Mouse (Mus musculus) urinary bladder, postnatal 4 days (tissue): Measurements from ENCODE around the gene Palld.
A peak's percentile ranks its signal among the peaks of the same experiment; 100 is the strongest.

Experiments used
- DNase-seq, 2 experiments: peaks; one replicate each; pipeline ENCODE4 v3.0.0; 2021 to 2022; ENCODE audit warnings: low spot score in 2 of 2

The Palld gene

DNA sequence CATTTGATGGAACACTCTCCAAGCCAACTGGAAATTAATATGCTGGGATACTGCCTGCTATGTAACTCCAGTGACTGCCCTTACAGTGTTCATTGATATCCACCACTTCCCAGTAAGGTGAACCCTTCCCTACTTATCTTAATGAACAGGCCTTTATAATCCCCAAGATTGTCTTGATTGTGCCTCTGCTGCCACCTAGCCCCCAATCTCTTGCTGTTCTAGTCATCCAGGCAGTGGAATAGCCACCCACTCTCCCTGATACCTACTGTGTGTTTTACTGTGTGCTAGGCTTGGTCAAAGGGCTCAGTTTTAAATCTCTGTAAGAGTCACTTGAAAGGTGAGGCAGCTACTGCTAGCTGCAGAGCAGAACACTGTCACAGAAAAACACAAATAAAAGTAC is 216.2 kb downstream of the Palld start:
- DNase-seq = no peak

DNA sequence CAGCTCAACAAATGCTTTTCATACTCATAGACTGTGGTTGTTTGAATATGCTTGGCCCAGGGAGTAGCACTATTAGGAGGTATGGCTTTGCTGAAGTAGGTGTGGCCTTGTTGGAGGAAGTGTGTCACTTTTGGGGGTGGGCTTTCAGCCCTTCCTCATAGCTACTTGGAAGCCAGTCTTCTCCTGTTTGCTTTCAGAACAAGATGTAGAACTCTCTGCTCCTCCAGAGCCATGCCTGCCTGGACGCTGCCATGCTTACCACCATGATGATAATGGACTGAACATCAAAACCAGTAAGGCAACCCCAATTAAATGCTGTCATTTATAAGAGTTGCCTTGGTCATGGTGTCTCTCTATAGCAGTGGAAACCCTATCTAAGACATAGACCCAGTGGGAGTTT is 217.2 kb downstream of the Palld start:
- DNase-seq = no peak

- no peak for DNase-seq
Measured at GRCm38 (mm10) chr8:61684280-61684939, 218.1 kb downstream of the Palld start.

DNA sequence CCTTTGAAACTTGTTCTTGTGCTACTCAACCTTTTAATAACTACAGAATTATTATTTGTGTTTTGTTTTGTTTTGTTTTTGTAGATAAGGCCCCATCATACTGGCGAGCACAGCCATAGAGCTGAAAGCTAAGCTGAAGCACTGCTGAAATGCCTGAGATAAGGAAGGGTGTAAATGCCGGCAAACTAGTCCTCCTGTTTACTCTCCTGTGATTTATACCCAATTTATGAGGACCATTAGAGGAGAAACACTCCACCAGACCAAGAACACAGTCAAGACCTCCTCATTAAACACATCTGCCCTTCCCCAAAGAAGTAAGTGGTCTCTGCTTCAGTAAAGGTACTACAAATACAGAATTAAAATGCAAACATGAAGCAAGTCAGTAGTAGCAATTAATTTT is 219.6 kb downstream of the Palld start:
- no peak for DNase-seq

GRCm38 (mm10) chr8:61681217-61681616 is 221.3 kb downstream of the Palld start:
- DNase-seq = no peak

DNA sequence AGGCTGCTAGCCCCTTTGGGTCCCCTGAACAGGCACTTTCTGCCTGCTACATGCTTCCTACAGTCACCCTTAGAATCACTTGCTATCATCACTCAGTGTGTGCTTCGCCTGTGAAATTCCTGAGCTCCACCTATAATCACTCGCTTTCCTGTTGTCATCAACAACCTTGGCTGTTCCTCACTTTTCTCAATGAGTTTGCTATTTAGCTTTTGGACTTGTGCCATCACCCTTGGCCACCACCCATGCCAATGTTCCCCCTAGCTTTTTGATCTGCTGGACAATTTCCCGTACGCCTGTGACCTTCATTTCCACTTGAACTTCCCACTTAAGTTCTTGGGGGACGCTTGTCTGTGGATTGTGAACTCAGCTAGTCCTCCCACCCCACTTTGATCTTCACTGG is 225.3 kb downstream of the Palld start:
- no peak for DNase-seq

DNA sequence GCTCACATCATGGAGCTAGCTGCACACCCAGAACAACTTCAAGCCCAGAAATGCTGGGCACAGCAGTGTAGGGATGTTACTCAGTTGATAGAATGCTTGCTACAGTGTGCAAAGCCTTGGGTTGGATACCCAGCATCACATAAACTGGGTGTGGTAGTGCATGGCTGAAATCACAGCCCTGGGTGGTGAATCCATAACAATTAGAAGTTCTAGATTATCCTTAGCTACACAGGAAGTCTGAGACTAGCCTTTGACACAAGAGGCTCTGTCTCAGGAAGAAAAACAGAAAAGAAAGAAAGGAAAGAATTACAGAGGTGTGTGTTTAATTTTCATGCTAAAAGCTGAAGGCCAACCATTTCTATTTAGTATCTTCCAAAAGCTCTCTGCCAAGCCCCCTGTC is 231.3 kb downstream of the Palld start:
- no peak for DNase-seq

DNA sequence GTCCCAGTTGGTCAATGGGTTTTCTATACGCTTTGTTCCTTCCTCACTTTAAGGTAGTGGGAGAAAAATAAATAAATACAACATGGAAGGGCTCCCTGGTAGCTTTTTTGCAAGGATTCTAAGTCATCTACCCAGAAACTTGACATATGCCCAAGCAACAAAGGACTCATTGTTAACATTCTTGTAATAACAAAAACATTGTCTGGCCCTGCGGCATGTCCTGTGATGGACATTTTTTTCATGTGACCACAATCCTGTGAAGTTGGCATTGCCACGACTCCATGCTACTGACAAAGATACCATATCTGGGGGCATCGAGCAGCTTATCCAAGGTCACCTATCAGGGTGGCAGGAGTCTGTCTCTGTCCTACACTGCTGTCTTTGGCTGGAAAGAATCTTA is 232.1 kb downstream of the Palld start:
- DNase-seq = no peak

DNA sequence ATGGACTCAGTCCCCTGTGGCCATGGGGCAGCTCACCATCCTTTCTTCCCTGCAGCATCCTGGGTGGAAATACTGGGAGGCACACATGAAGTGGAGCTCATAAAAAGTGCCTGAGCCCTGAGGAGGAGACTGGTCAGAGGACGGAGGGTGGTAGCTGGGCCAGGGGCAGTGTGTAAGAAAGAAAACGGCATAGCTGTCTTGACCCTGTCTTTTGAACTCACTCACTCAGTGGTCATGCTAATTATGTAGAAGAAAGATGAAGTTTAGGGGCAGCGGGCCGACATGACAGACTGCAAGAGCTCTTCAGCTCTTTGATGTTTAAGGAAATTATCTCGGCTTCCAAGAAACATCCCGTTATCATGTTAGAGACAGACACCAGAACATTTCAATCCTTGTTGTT is 235.6 kb downstream of the Palld start:
- no peak for DNase-seq

- no peak for DNase-seq
Measured at GRCm38 (mm10) chr8:61665021-61665420, 237.5 kb downstream of the Palld start.

- no peak for DNase-seq
Measured at GRCm38 (mm10) chr8:61664162-61664561, 238.3 kb downstream of the Palld start.

DNA sequence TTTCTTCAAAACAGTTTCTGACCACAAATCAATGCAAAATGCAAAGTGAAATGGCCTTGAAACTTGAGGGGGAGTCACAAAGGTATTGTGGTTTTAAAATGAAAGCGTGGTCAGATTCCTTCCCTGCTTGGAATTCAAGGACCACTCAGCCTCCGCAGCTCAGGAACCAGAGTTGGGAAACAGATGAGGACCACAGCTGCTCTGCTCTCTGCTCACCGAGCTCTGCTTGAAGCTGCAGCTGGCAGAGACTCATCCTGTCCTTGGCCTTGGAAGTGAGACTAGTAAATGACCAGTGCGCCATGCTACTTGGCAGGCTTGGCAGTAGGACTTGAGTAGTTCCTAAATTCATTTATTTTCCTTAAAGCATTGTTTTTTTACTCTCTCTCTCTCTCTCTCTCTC is 239.7 kb downstream of the Palld start:
- DNase-seq = no peak

DNA sequence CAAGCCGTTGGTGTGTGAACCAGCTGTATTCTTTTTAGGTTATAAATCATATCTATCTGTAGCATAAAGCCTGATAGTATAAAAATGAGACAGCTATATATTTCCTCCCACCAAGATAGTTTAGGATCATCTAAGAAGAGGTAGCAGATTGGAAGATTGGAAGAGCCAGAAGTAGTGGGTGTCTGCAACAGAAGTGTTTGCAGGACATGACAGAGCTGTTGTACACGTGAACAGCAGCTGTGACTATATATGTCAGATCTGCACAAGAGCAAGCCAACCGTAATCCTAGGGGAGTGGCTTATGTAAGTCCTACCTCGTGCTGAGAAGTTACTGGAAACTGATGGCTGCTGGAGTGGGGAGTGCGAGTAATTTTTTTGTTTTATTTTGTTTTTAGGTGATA is 240.9 kb downstream of the Palld start:
- DNase-seq = no peak

- DNase-seq = no peak
Measured at GRCm38 (mm10) chr8:61660961-61661360, 241.5 kb downstream of the Palld start.

- DNase-seq = peak in 1 of 2 experiments; percentile 12
Measured at GRCm38 (mm10) chr8:61651955-61652354, 250.5 kb downstream of the Palld start.

DNA sequence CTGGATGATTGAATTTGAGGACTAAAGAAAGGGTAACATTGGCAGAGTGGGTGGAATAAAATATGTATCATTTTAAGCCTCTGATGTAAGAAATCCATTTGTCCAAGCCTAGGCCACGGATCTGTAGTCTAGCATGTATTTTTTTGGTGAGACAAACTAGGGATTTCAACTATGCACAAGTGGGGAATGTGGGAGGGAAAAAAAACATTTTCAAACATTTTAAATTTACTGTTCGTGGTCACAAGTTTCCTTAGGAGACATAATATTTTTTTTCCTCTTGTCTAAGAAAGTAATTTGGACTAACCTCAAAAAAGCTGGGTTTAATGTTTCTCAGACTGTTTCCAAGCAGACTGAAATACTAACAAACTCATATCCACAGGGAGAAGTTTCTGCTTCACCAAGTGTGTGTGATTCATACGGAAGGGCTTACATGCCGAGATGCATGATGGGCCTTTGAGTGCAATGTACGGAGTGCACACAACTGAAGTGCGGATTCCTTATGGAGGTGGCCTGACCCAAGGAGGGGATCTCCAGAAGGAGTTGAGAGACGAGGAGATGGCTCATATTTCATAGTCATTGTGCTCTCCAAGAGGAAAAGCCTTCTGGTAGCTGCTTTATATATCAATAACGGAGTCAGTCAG is 256.2 kb downstream of the Palld start:
- no peak for DNase-seq

DNA sequence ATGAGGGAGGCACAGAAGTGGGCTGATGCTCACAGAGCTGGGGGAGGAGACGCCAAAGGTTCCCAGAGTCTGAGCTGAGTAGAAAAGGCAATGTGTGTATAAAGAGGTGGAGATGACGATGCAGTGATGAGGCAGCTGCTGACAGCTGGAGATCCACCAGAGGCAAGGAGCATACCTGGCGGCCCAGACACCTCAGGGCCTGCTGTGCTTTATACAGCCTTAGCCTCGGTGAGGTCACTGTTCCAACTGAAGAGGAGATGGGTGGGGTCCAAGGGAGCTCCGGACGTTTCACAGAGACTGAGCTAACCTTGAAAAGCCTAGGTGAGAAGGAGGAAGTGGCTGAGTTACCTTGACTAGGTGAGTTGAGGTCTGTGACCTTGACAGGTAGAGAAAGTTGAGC is 256.8 kb downstream of the Palld start:
- DNase-seq = no peak

- no peak for DNase-seq
Measured at GRCm38 (mm10) chr8:61643215-61643614, 259.3 kb downstream of the Palld start.

- DNase-seq = peak in 1 of 2 experiments; percentile 42
Measured at GRCm38 (mm10) chr8:61642358-61642847, 260.1 kb downstream of the Palld start.

GRCm38 (mm10) chr8:61639596-61639995 is 262.9 kb downstream of the Palld start:
- no peak for DNase-seq

- DNase-seq = no peak
Measured at GRCm38 (mm10) chr8:61639008-61639407, 263.5 kb downstream of the Palld start.

GRCm38 (mm10) chr8:61637736-61638135 is 264.8 kb downstream of the Palld start:
- no peak for DNase-seq

GRCm38 (mm10) chr8:61634811-61635210 is 267.7 kb downstream of the Palld start:
- no peak for DNase-seq

DNA sequence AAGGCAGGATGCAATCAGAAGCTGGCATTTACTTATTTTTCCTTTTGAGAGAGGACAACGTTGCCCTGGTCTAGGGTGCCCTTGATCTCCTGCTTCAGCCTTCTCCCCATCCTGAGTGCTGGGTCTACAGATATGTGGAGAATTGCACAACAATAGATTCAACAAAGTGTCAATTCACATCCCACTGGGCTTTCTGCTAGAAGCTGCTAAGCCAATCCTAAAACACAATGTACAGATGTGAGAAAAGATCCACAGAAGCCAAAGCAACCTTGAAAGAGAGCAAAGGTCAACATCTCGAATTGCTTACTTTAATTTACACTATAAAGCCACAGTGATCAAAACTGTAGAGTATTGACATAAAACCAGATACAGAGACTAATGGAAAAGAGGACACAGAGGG is 270.2 kb downstream of the Palld start:
- no peak for DNase-seq
